Mouse (Mus musculus): ENCODE measurements around the gene Trim16. TPM values are rescaled to one million over a fixed set of nuclear protein-coding genes. Genes with fewer than 3 reads are reported as not detected.

Gene Trim16
- 1 to 10 TPM; 2.3 to 2.4 TPM for total RNA-seq (2021)

GRCm38 (mm10) chr11:62820059-62820541, at the start of gene Trim16:
Gene Trim16 (plus strand): TSS chr11:62820231.
- intact Hi-C loops (cut with DNase I): no loop called here

DNA sequence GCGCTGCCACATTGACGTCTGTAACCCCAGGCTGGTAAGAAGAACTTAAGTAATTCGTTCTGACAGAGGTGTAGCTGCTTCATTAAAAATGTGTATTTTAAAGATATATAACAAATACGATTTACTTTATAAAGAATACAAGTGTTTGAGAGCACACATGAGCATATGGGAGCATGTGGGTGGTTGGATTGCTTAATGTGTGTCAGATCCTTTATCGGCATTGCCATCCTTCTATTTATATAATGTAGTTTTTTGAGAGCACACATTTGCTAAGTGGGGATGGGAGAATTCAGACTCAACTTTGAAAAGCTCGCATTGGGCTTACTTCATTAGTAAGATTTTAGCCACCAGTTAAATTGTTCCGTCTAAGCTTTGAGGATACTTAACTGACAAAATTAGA, 43.5 kb upstream of the Trim16 start:
- intact Hi-C loops (cut with DNase I): no loop called here
- DNase-seq (ENCODE audit: low spot score in 2 of 2): no peak

More at GRCm38 (mm10) chr11:62820059-62820541, at the start of gene Trim16:
- DNase-seq (ENCODE audit: low spot score in 2 of 2): peak; percentile 11 to 26

- intact Hi-C loops (cut with DNase I): loop anchor here (1.0 kb wide), 1 partner anchor 90 kb away; the partner anchor contains the start of gene Tvp23b
Measured at GRCm38 (mm10) chr11:62788935-62789616, 31.0 kb upstream of the Trim16 start, which contains the start of gene Zfp286. Gene Zfp286 (minus strand): TSS chr11:62789462.

DNA sequence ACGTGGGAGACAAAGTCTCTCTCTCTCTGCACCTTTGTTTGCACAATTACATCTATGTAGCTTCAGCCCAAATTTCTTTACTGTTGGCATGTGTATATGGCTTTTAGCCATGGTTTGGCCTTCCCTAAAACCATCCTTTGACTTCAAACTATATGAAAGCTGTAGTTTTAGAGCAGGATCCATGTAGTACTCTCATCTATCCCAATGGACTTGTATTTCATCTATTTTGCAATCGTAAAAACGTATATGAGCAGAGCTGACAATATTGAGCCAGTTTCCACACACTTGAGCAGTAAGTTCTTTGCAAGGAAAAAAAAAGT, 30.5 kb upstream of the Trim16 start:
- DNase-seq (ENCODE audit: low spot score in 2 of 2): no peak
- intact Hi-C loops (cut with DNase I): loop anchor here (1.0 kb wide), 1 partner anchor 90 kb away; the partner anchor contains the start of gene Tvp23b

More at GRCm38 (mm10) chr11:62788935-62789616, 31.0 kb upstream of the Trim16 start, which contains the start of gene Zfp286:
- DNase-seq (ENCODE audit: low spot score in 2 of 2): peak; percentile 88 to 91

GRCm38 (mm10) chr11:62804119-62804518, 15.9 kb upstream of the Trim16 start:
- intact Hi-C loops (cut with DNase I): no loop called here
- DNase-seq (ENCODE audit: low spot score in 2 of 2): no peak

- no peak for DNase-seq (ENCODE audit: low spot score in 2 of 2)
- intact Hi-C loops (cut with DNase I): no loop called here
Measured at GRCm38 (mm10) chr11:62807965-62808364, 12.1 kb upstream of the Trim16 start.

DNA sequence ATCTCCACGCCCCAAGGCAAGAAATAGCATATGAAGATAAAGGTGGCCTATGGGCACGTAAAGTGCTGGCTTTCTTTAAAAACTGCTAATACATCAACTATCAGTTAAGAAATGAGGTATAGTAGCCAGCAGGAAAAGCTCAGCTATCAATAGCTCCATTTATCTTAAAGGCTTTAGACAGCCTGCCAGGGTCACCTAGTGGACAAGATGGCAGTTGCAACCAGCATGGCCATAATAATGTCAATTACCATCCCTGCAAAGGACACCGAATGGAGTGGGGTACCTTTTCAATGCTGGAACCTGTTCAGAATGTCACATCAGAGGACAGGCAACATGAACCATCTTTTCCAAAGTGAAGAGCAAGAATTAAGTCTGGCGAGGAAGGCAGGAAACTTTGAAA, 10.8 kb upstream of the Trim16 start:
- intact Hi-C loops (cut with DNase I): no loop called here
- DNase-seq (ENCODE audit: low spot score in 2 of 2): no peak

- intact Hi-C loops (cut with DNase I): no loop called here
- no peak for DNase-seq (ENCODE audit: low spot score in 2 of 2)
Measured at GRCm38 (mm10) chr11:62812268-62812667, 7.8 kb upstream of the Trim16 start.

DNA sequence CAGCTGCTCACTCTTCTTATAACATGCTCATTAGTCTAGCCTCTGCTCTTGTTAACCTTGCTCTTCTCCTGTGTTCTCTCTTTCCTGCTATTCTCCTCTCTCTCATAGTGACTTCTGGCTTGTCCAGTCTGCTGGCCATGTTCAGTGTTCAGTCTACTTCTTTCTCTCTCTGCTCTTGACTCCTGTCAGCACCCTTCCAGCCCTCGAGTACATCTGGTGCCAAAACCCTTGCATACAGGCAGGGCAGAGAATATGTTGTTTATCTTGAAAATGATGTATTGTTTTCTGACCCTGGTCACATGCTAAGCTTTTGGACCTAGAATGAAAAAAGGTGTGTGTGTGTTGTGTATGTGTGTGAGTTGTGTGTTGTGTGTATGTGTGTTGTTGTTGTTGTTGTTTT, 6.5 kb upstream of the Trim16 start:
- no peak for DNase-seq (ENCODE audit: low spot score in 2 of 2)
- intact Hi-C loops (cut with DNase I): no loop called here

- DNase-seq (ENCODE audit: low spot score in 2 of 2): no peak
- intact Hi-C loops (cut with DNase I): no loop called here
Measured at GRCm38 (mm10) chr11:62813970-62814624, 5.9 kb upstream of the Trim16 start.

GRCm38 (mm10) chr11:62814625-62815024, 5.4 kb upstream of the Trim16 start:
- no peak for DNase-seq (ENCODE audit: low spot score in 2 of 2)

DNA sequence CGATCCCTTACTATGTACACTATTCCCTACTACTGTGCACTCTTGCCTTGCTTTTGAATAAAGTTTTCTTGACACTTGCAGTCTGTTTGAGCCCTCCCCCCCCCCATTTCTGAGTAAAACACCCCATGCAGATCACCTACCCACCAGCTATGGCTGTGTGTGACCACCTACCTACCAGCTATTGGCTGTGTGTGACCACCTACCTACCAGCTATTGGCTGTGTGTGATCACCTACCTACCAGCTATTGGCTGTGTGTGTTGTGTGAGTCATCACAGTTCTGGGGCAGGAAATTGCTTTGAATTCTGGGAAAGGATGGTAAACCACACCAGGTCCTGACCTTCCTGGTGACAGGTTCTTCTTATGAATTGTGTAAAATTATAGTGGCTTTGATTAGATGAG, 4.6 kb upstream of the Trim16 start:
- DNase-seq (ENCODE audit: low spot score in 2 of 2): no peak
- intact Hi-C loops (cut with DNase I): no loop called here

More at GRCm38 (mm10) chr11:62814625-62815024, 5.4 kb upstream of the Trim16 start:
- intact Hi-C loops (cut with DNase I): no loop called here

- intact Hi-C loops (cut with DNase I): no loop called here
Measured at GRCm38 (mm10) chr11:62816591-62816990, 3.4 kb upstream of the Trim16 start.

GRCm38 (mm10) chr11:62819059-62819686, 858 bp upstream of the Trim16 start:
- DNase-seq (ENCODE audit: low spot score in 2 of 2): no peak
- intact Hi-C loops (cut with DNase I): no loop called here

More at GRCm38 (mm10) chr11:62816591-62816990, 3.4 kb upstream of the Trim16 start:
- no peak for DNase-seq (ENCODE audit: low spot score in 2 of 2)

GRCm38 (mm10) chr11:62820661-62821437, 818 bp downstream of the Trim16 start:
- no peak for DNase-seq (ENCODE audit: low spot score in 2 of 2)

GRCm38 (mm10) chr11:62821893-62822292, 1.9 kb downstream of the Trim16 start:
- DNase-seq (ENCODE audit: low spot score in 2 of 2): no peak
- intact Hi-C loops (cut with DNase I): no loop called here

More at GRCm38 (mm10) chr11:62820661-62821437, 818 bp downstream of the Trim16 start:
- intact Hi-C loops (cut with DNase I): no loop called here

- intact Hi-C loops (cut with DNase I): no loop called here
- DNase-seq (ENCODE audit: low spot score in 2 of 2): no peak
Measured at GRCm38 (mm10) chr11:62824211-62824610, 4.2 kb downstream of the Trim16 start.

- no peak for DNase-seq (ENCODE audit: low spot score in 2 of 2)
- intact Hi-C loops (cut with DNase I): no loop called here
Measured at GRCm38 (mm10) chr11:62825222-62826105, 5.4 kb downstream of the Trim16 start.
